Mouse (Mus musculus) heart, embryonic 13.5 days (tissue): ENCODE results near the gene Slc9b1. TPM values are rescaled to one million over a fixed set of nuclear protein-coding genes. Genes with fewer than 3 reads are reported as not detected.

Experiments used
- ATAC-seq: fragments of 200-750 bp; cut with Nextera tagmentation; 2 replicates; pipeline ENCODE4 v1.8.0; 2017; ENCODE audit warnings: moderate TSS enrichment; ENCODE audit not compliant: insufficient number of reproducible peaks, low FRiP score, low TSS enrichment; ENCODE audit errors: extremely low read depth
- H3K27ac ChIP-seq: fragments of 300-500 bp; sonication (generic); replicated peaks from 2 replicates; pipeline ENCODE4 v1.5.1; 2015; ENCODE audit warnings: moderate library complexity, mild to moderate bottlenecking, inconsistent platforms
- H3K27me3 ChIP-seq: fragments of 300-500 bp; sonication (generic); replicated peaks from 2 replicates; pipeline ENCODE4 v1.6.1; 2015; ENCODE audit warnings: mild to moderate bottlenecking, inconsistent platforms
- H3K36me3 ChIP-seq: fragments of 300-500 bp; sonication (generic); 2 replicates; pipeline ENCODE4 v1.6.1; 2015; ENCODE audit warnings: mild to moderate bottlenecking, inconsistent platforms
- H3K4me1 ChIP-seq: fragments of 300-500 bp; sonication (generic); 2 replicates; pipeline ENCODE4 v1.6.1; 2015; ENCODE audit warnings: inconsistent platforms
- H3K4me2 ChIP-seq: fragments of 300-500 bp; sonication (generic); 2 replicates; pipeline ENCODE4 v1.6.1; 2015; ENCODE audit warnings: inconsistent platforms, mild to moderate bottlenecking, moderate library complexity
- H3K4me3 ChIP-seq: fragments of 300-500 bp; sonication (generic); 2 replicates; pipeline ENCODE4 v1.5.1; 2015; ENCODE audit warnings: moderate library complexity, mild to moderate bottlenecking, inconsistent platforms
- H3K9ac ChIP-seq: fragments of 300-500 bp; sonication (generic); 2 replicates; pipeline ENCODE4 v1.6.1; 2015; ENCODE audit warnings: inconsistent platforms, mild to moderate bottlenecking, moderate library complexity
- H3K9me3 ChIP-seq: fragments of 300-500 bp; sonication (generic); 2 replicates; pipeline ENCODE4 v1.6.1; 2016; ENCODE audit warnings: inconsistent platforms
- WGBS: fragments of 180-500 bp; shearing (Covaris S2); methylation state at CpG from one replicate; pipeline ENCODE4 v1.1.7; 2015; ENCODE audit warnings: mixed read lengths; 5-methylcytosine and 5-hydroxymethylcytosine counted together
- polyA plus RNA-seq: library from polyadenylated mRNA; unstranded; fragments of >200 nt; fragmentation: Nextera tagmentation; extraction: Ambion mirVana; gene quantifications from 2 replicates; pipeline ENCODE4 v1.2.1, GENCODE M21; 2015

The Slc9b1 gene
- polyA plus RNA-seq, 1 experiment from 2014 or later: not detected

GRCm38 (mm10) chr3:135438913-135439531 is 91.2 kb downstream of the Slc9b1 start:
- peak; percentile 59 for ATAC-seq
- peak overlapping the region; percentile 92 for H3K4me2 ChIP-seq
- no peaks in the 10 kb centered on the region for H3K27me3 ChIP-seq
- H3K4me3 ChIP-seq: peak overlapping the region; percentile 97
- H3K9me3 ChIP-seq: no peaks in the 10 kb centered on the region
- peaks cover 25% of the 10 kb centered on the region for H3K36me3 ChIP-seq
- peak overlapping the region; percentile 98 for H3K9ac ChIP-seq
- peak overlapping the region; percentile 100 for H3K27ac ChIP-seq
- WGBS: under 1% methylated on average over 53 of the region's 76 CpGs
- H3K4me1 ChIP-seq: peaks cover 34% of the 10 kb centered on the region

- H3K36me3 ChIP-seq: peaks cover 27% of the 10 kb centered on the region
- H3K27me3 ChIP-seq: no peaks in the 10 kb centered on the region
- no peaks in the 10 kb centered on the region for H3K9me3 ChIP-seq
- H3K4me1 ChIP-seq: peaks cover 38% of the 10 kb centered on the region
- H3K4me2 ChIP-seq: peak overlapping the region; percentile 92
- WGBS: 4% methylated on average over 15 of the region's 15 CpGs
- peak overlapping the region; percentile 97 for H3K4me3 ChIP-seq
- peak overlapping the region; percentile 98 for H3K9ac ChIP-seq
- peak overlapping the region; percentile 100 for H3K27ac ChIP-seq
- ATAC-seq: no peak
These were observed 91.8 kb downstream of the Slc9b1 start for GRCm38 (mm10) chr3:135439651-135440050.

- WGBS: 14% methylated on average over 7 of the region's 7 CpGs
- peaks cover 29% of the 10 kb centered on the region for H3K36me3 ChIP-seq
- ATAC-seq: no peak
- H3K9ac ChIP-seq: peak overlapping the region; percentile 98
- H3K4me2 ChIP-seq: peak overlapping the region; percentile 92
- peak overlapping the region; percentile 100 for H3K27ac ChIP-seq
- peak overlapping the region; percentile 97 for H3K4me3 ChIP-seq
- no peaks in the 10 kb centered on the region for H3K9me3 ChIP-seq
- H3K4me1 ChIP-seq: peaks cover 42% of the 10 kb centered on the region
- no peaks in the 10 kb centered on the region for H3K27me3 ChIP-seq
These were observed 92.4 kb downstream of the Slc9b1 start for GRCm38 (mm10) chr3:135440221-135440620.

GRCm38 (mm10) chr3:135440621-135441020 is 92.8 kb downstream of the Slc9b1 start:
- Histone ChIP-seq H3K27ac (peak overlapping the region; percentile 100), H3K9me3 (no peaks in the 10 kb centered on the region), H3K36me3 (peaks cover 28% of the 10 kb centered on the region), H3K9ac (peak overlapping the region; percentile 98), H3K4me3 (peak overlapping the region; percentile 97), H3K4me1 (peaks cover 42% of the 10 kb centered on the region), H3K27me3 (no peaks in the 10 kb centered on the region), H3K4me2 (peak overlapping the region; percentile 92)
- ATAC-seq: no peak
- 22% methylated on average over 10 of the region's 10 CpGs for WGBS

- no peaks in the 10 kb centered on the region for H3K9me3 ChIP-seq
- H3K9ac ChIP-seq: 0 out of 2 replicates have a peak overlapping the region, but pooled peaks have one; percentile 14
- H3K4me3 ChIP-seq: no peak overlapping the region
- no peak for ATAC-seq
- peak overlapping the region; percentile 14; the same call in 1 of the 2 replicates for H3K4me2 ChIP-seq
- 0 out of 2 replicates have a peak overlapping the region, but pooled peaks have one; percentile 45 for H3K27ac ChIP-seq
- peaks cover 43% of the 10 kb centered on the region for H3K36me3 ChIP-seq
- no peaks in the 10 kb centered on the region for H3K27me3 ChIP-seq
- peaks cover 46% of the 10 kb centered on the region for H3K4me1 ChIP-seq
These were observed 97.1 kb downstream of the Slc9b1 start for GRCm38 (mm10) chr3:135444930-135445329.

Other genes starting within 250 kb of the Slc9b1 start
- gene Cenpe, start 135.5 kb upstream of the Slc9b1 start, polyA plus RNA-seq: 17.3 and 17.8 TPM in 2 replicates
- 2.7 and 3.2 TPM in 2 replicates for gene Bdh2, start 66.8 kb upstream of the Slc9b1 start, polyA plus RNA-seq
- 0.60 and 1.0 TPM in 2 replicates for gene Slc9b2, start 40.3 kb upstream of the Slc9b1 start, polyA plus RNA-seq
- gene Cisd2, start 75.9 kb downstream of the Slc9b1 start, polyA plus RNA-seq: 45.3 and 52.7 TPM in 2 replicates
- gene Ube2d3, start 90.1 kb downstream of the Slc9b1 start, polyA plus RNA-seq: 398 and 436 TPM in 2 replicates
- gene Manba, start 137.6 kb downstream of the Slc9b1 start, polyA plus RNA-seq: 31.5 and 37.4 TPM in 2 replicates